Mouse (Mus musculus): Measurements from ENCODE around the gene Lamp3.
"Not testable (repeated sequence)": the region's sequence is repeated elsewhere in the genome, so short reads cannot be mapped to it uniquely, and the experiment has no call there.

The Lamp3 gene

GRCm38 (mm10) chr16:19706216-19706615 is at the start of gene Lamp3:
Lamp3 (minus strand) TSS chr16:19706375.
- no peak for DNase-seq

DNA sequence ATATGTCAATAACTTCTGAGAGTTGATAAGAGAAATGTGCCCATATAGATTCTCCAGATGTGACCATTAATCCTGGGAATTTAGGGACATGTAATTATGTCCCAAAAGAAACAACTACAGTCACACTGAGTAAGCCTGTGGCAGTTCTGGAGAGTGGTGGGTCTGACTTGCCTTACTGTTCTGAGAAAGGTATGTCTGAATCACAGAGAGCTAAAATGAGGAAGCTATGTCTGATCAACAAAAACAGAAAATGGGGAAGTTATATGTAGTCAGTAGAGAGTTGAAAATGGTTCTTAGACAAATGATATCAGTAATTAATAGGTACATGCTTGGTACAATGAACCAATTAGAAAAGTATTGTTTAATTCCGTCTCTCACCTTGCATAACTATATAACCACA is 26.7 kb upstream of the Lamp3 start:
- no peak for DNase-seq

GRCm38 (mm10) chr16:19724139-19724538 is 18.0 kb upstream of the Lamp3 start:
- DNase-seq, result not testable (repeated sequence)

DNA sequence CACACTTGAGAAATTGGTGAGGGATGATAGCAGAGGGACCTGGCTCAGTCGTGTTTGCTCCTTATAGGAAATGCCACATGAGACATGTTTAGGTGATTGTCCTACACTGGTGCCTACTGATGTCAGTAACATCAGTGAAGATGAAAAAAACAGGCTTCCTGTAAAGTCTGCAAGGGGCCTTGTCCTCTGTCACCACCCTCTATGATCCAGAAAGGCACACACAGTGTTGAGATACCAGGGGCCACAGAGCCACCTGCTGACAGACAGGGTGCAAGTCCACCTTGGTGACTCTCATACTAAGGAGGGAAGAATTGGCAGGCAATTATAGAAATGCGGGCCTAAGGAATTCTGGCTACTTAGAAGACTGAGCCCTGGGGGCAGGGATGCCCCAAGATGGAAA is 14.8 kb upstream of the Lamp3 start:
- DNase-seq, result no peak

- DNase-seq, result no peak
Measured at GRCm38 (mm10) chr16:19707381-19707780, 1.2 kb upstream of the Lamp3 start.

- DNase-seq, result no peak
Measured at GRCm38 (mm10) chr16:19699207-19699606, 7.0 kb downstream of the Lamp3 start.

- DNase-seq, result no peak
Measured at GRCm38 (mm10) chr16:19670768-19671357, 35.3 kb downstream of the Lamp3 start.

DNA sequence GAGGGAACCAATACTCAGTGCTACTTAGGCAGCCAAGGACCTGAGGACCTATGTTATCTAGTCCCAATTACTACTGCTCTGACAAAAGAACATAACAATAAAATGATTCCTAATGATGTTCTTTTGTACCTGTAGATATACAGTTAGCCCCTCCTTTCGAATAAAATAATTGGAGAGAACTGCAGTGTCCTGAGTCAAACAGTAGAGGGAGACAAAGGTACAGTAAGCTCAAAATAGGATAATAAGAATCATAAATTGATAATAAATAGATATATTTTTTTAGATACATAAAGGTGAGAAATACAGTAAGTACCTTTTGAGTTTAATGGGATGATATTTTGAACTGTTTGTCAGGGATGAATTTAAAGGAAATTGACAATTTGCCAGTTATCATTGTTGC is 39.9 kb downstream of the Lamp3 start:
- DNase-seq, result no peak

DNA sequence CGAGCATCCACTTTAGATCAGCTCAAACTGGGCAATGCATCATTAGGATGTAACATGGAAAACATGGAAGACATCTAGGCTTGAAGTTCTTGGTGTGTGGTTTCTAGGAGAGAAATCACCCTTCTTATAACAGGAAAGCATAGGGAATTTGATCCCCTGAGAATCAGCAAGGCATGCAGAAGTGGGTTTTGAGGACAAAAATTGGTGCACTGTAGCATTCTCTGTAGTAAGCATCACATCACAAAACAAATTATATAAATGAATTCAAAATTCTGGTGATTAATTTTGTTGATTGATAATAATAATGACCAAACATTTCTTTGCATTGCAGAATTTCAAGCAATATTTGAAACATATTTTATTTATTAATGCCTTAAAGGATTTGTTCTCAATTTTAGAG is 76.4 kb downstream of the Lamp3 start, which contains the start of gene Olfr171:
TSS of gene Olfr171 (minus strand) at position 101 of the 400 bp plus-strand sequence.
- no peak for DNase-seq

DNA sequence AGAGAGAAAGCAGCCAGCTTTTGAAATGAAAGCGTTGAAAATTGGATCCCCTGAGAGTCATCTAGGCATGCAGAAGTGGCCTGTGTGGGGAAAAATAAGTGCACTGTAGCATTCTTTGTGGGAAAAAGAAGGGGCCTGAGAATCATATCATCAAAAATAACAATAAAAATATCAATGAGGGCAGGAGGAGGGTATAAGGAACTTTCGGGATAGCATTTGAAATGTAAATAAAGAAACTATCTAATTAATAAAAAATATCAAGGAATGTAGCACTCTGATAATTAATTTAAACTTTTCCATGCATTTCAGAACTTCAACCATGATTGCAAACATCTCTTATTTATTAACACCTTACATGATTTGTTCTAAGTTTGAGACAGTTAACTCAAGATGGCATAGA is 94.4 kb downstream of the Lamp3 start, which contains the start of gene Olfr170:
TSS of gene Olfr170 (minus strand) at position 101 of the 400 bp plus-strand sequence.
- DNase-seq, result not testable (repeated sequence)

All from lung, postnatal 14 days (tissue).